Mouse (Mus musculus): ENCODE measurements around the gene Iqsec1.

- TF ChIP-seq CTCF (IDR thresholded peaks at IDR 0.05; ENCODE audit: extremely low read depth, insufficient read length, insufficient replicate concordance, low read depth, low read length) (no peak), POLR2A (IDR thresholded peaks at IDR 0.05; ENCODE audit: low read depth, low read length) (no peak)
These were observed 299.0 kb downstream of the Iqsec1 start for GRCm38 (mm10) chr6:90689500-90689899.
